Mouse (Mus musculus) neural tube, embryonic 12.5 days (tissue): ENCODE measurements around the gene H2al2a. TPM values are rescaled to one million over a fixed set of nuclear protein-coding genes. Genes with fewer than 3 reads are reported as not detected.

Experiments
- ATAC-seq: fragments of 200-750 bp; cut with Nextera tagmentation; 2 replicates; pipeline ENCODE4 v1.8.0; 2017; ENCODE audit warnings: low read depth, mild to moderate bottlenecking, moderate TSS enrichment, moderate library complexity; ENCODE audit not compliant: low FRiP score
- H3K27ac ChIP-seq: fragments of 300-500 bp; sonication (generic); 2 replicates; pipeline ENCODE4 v1.5.1; 2016
- H3K27me3 ChIP-seq: fragments of 300-500 bp; sonication (generic); replicated peaks from 2 replicates; pipeline ENCODE4 v1.6.1; 2016; ENCODE audit warnings: mild to moderate bottlenecking
- H3K36me3 ChIP-seq: fragments of 300-500 bp; sonication (generic); 2 replicates; pipeline ENCODE4 v1.6.1; 2016; ENCODE audit warnings: mild to moderate bottlenecking
- H3K4me1 ChIP-seq: fragments of 300-500 bp; sonication (generic); 2 replicates; pipeline ENCODE4 v1.6.1; 2016
- H3K4me2 ChIP-seq: fragments of 300-500 bp; sonication (generic); replicated peaks from 2 replicates; pipeline ENCODE4 v1.6.1; 2016; ENCODE audit warnings: mild to moderate bottlenecking
- H3K4me3 ChIP-seq: fragments of 300-500 bp; sonication (generic); 2 replicates; pipeline ENCODE4 v1.5.1; 2016
- H3K9ac ChIP-seq: fragments of 300-500 bp; sonication (generic); 2 replicates; pipeline ENCODE4 v1.6.1; 2016; ENCODE audit warnings: mild to moderate bottlenecking
- H3K9me3 ChIP-seq: fragments of 300-500 bp; sonication (generic); 2 replicates; pipeline ENCODE4 v1.6.1; 2016; ENCODE audit warnings: mild to moderate bottlenecking
- WGBS: fragments of 180-500 bp; shearing (Covaris S2); methylation state at CpG from one replicate; pipeline ENCODE4 v1.1.7; 2016; 5-methylcytosine and 5-hydroxymethylcytosine counted together
- polyA plus RNA-seq: library from polyadenylated mRNA; unstranded; fragments of >200 nt; fragmentation: Nextera tagmentation; extraction: Ambion mirVana; gene quantifications from 2 replicates; pipeline ENCODE4 v1.2.1, GENCODE M21; 2016

Gene H2al2a
- polyA plus RNA-seq, 1 experiment from 2014 or later: not detected

- no peak overlapping the region for H3K9ac ChIP-seq
- WGBS: 47% methylated on average over 10 of the region's 10 CpGs
- ATAC-seq: no peak
- H3K27me3 ChIP-seq: no peaks in the 10 kb centered on the region
- no peaks in the 10 kb centered on the region for H3K9me3 ChIP-seq
- no peak overlapping the region for H3K27ac ChIP-seq
- H3K4me2 ChIP-seq: no peak overlapping the region
- peaks cover 64% of the 10 kb centered on the region for H3K4me1 ChIP-seq
- no peaks in the 10 kb centered on the region for H3K36me3 ChIP-seq
- no peak overlapping the region for H3K4me3 ChIP-seq
Measured at GRCm38 (mm10) chr2:18034371-18035250, 37.9 kb upstream of the H2al2a start.

- Histone ChIP-seq H3K27me3 (no peaks in the 10 kb centered on the region), H3K36me3 (no peaks in the 10 kb centered on the region), H3K4me3 (no peak overlapping the region), H3K9ac (peak overlapping the region; percentile 27; the same call in 1 of the 2 replicates), H3K4me1 (peaks cover 54% of the 10 kb centered on the region), H3K9me3 (no peaks in the 10 kb centered on the region), H3K4me2 (peak overlapping the region; percentile 95), H3K27ac (no peak overlapping the region)
- WGBS: 30% methylated on average over 10 of the region's 10 CpGs
- ATAC-seq: peak; percentile 42; the same call in 1 of the 2 replicates
Measured at GRCm38 (mm10) chr2:18033166-18034108, 36.7 kb upstream of the H2al2a start.

GRCm38 (mm10) chr2:18032538-18032895 lies 35.8 kb upstream of the H2al2a start:
- no peaks in the 10 kb centered on the region for H3K27me3 ChIP-seq
- peak overlapping the region; percentile 95 for H3K4me2 ChIP-seq
- no peaks in the 10 kb centered on the region for H3K9me3 ChIP-seq
- no peak overlapping the region for H3K27ac ChIP-seq
- no peak overlapping the region for H3K4me3 ChIP-seq
- no peak for ATAC-seq
- WGBS: 44% methylated on average over 5 of the region's 5 CpGs
- H3K4me1 ChIP-seq: peaks cover 49% of the 10 kb centered on the region
- no peaks in the 10 kb centered on the region for H3K36me3 ChIP-seq
- H3K9ac ChIP-seq: peak overlapping the region; percentile 21; the same call in 1 of the 2 replicates

- peak overlapping the region; percentile 39 for H3K4me3 ChIP-seq
- under 1% methylated on average over 34 of the region's 34 CpGs for WGBS
Measured at GRCm38 (mm10) chr2:18031831-18032537, 35.2 kb upstream of the H2al2a start.

GRCm38 (mm10) chr2:18031271-18031821 lies 34.6 kb upstream of the H2al2a start:
- no peaks in the 10 kb centered on the region for H3K9me3 ChIP-seq
- peak overlapping the region; percentile 39 for H3K4me3 ChIP-seq
- no peaks in the 10 kb centered on the region for H3K36me3 ChIP-seq
- H3K27me3 ChIP-seq: no peaks in the 10 kb centered on the region
- H3K4me1 ChIP-seq: peaks cover 54% of the 10 kb centered on the region
- under 1% methylated on average over 26 of the region's 26 CpGs for WGBS
- ATAC-seq: no peak
- H3K4me2 ChIP-seq: peak overlapping the region; percentile 95
- H3K9ac ChIP-seq: peak overlapping the region; percentile 87
- no peak overlapping the region for H3K27ac ChIP-seq

More at GRCm38 (mm10) chr2:18031831-18032537, 35.2 kb upstream of the H2al2a start:
- Histone ChIP-seq H3K27me3 (no peaks in the 10 kb centered on the region), H3K4me2 (peak overlapping the region; percentile 95), H3K27ac (no peak overlapping the region), H3K9me3 (no peaks in the 10 kb centered on the region), H3K9ac (peak overlapping the region; percentile 87), H3K36me3 (no peaks in the 10 kb centered on the region), H3K4me1 (peaks cover 49% of the 10 kb centered on the region)
- no peak for ATAC-seq

- ATAC-seq: no peak
- Histone ChIP-seq H3K9ac (no peak overlapping the region), H3K4me3 (no peak overlapping the region), H3K9me3 (no peaks in the 10 kb centered on the region), H3K27ac (no peak overlapping the region), H3K27me3 (no peaks in the 10 kb centered on the region), H3K36me3 (no peaks in the 10 kb centered on the region), H3K4me1 (peaks cover 60% of the 10 kb centered on the region), H3K4me2 (peak overlapping the region; percentile 95)
- WGBS: 15% methylated on average over 8 of the region's 8 CpGs
Measured at GRCm38 (mm10) chr2:18030581-18030980, 33.8 kb upstream of the H2al2a start.

GRCm38 (mm10) chr2:18029656-18030055 lies 32.9 kb upstream of the H2al2a start:
- Histone ChIP-seq H3K36me3 (no peaks in the 10 kb centered on the region), H3K4me2 (peak overlapping the region; percentile 41), H3K27ac (no peak overlapping the region), H3K9me3 (no peaks in the 10 kb centered on the region), H3K4me1 (peaks cover 59% of the 10 kb centered on the region), H3K9ac (peak overlapping the region; percentile 35; the same call in 1 of the 2 replicates), H3K27me3 (no peaks in the 10 kb centered on the region), H3K4me3 (no peak overlapping the region)
- ATAC-seq: no peak
- 67% methylated on average over 7 of the region's 7 CpGs for WGBS

GRCm38 (mm10) chr2:18028140-18029021 lies 31.6 kb upstream of the H2al2a start:
- H3K36me3 ChIP-seq: no peaks in the 10 kb centered on the region
- H3K27me3 ChIP-seq: no peaks in the 10 kb centered on the region
- H3K4me3 ChIP-seq: peak overlapping the region; percentile 63
- peaks cover 50% of the 10 kb centered on the region for H3K4me1 ChIP-seq
- peak overlapping the region; percentile 99 for H3K27ac ChIP-seq
- peak overlapping the region; percentile 98 for H3K4me2 ChIP-seq
- peak; percentile 62 for ATAC-seq
- peak overlapping the region; percentile 80 for H3K9ac ChIP-seq
- H3K9me3 ChIP-seq: no peaks in the 10 kb centered on the region
- WGBS: under 1% methylated on average over 61 of the region's 61 CpGs

- H3K36me3 ChIP-seq: no peaks in the 10 kb centered on the region
- H3K4me1 ChIP-seq: peaks cover 42% of the 10 kb centered on the region
- peak overlapping the region; percentile 99 for H3K27ac ChIP-seq
- H3K27me3 ChIP-seq: no peaks in the 10 kb centered on the region
- H3K9me3 ChIP-seq: no peaks in the 10 kb centered on the region
- H3K9ac ChIP-seq: peak overlapping the region; percentile 80
- ATAC-seq: peak; percentile 87
- peak overlapping the region; percentile 63 for H3K4me3 ChIP-seq
- WGBS: under 1% methylated on average over 41 of the region's 44 CpGs
- H3K4me2 ChIP-seq: peak overlapping the region; percentile 98
Measured at GRCm38 (mm10) chr2:18027448-18028139, 30.8 kb upstream of the H2al2a start.

- WGBS: under 1% methylated on average over 44 of the region's 44 CpGs
- ATAC-seq: peak; percentile 7
- Histone ChIP-seq H3K9ac (peak overlapping the region; percentile 69), H3K4me3 (peak overlapping the region; percentile 63), H3K27ac (peak overlapping the region; percentile 50; the same call in 1 of the 2 replicates), H3K9me3 (no peaks in the 10 kb centered on the region), H3K4me1 (peaks cover 31% of the 10 kb centered on the region), H3K36me3 (no peaks in the 10 kb centered on the region), H3K27me3 (no peaks in the 10 kb centered on the region), H3K4me2 (peak overlapping the region; percentile 98)
Measured at GRCm38 (mm10) chr2:18026116-18026947, 29.6 kb upstream of the H2al2a start.
